Mouse (Mus musculus): ENCODE results near the gene Lpp. TPM values are rescaled to one million over a fixed set of nuclear protein-coding genes. Genes with fewer than 3 reads are reported as not detected.

Gene Lpp
- polyA plus RNA-seq, 1 experiment from 2014 or later = 11.9 TPM

DNA sequence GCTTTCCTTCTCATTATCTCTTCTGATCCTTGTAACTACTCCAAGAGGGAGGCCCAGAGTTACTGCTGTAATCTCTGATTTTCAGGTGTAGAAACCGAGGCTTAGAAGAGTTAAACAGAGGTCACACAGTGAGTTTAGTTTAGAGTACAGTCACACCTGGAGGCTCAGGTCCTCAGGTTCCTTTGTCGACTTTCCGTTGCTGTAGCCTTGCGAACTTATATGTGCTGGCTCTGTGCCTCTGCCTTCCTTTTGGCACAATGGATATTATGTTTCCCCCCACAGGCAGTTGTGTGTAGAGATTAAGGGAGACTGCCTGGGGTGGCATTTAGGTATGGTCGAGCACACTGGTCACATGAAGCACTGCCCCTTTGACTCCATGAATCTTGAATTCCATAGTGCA is 50.2 kb downstream of the Lpp start:
- Histone ChIP-seq H3K36me3 (no peaks in the 10 kb centered on the region), H3K4me2 (no peak overlapping the region), H3K9me3 (no peaks in the 10 kb centered on the region), H3K4me1 (replicated peaks) (peaks cover 20% of the 10 kb centered on the region), H3K27ac (no peak overlapping the region), H3K4me3 (no peak overlapping the region), H3K9ac (no peak overlapping the region), H3K27me3 (no peaks in the 10 kb centered on the region)
- 65% methylated on average over 5 of the region's 5 CpGs for WGBS
- ATAC-seq (ENCODE audit: low FRiP score) = no peak

- H3K27me3 ChIP-seq = no peaks in the 10 kb centered on the region
- no peak for ATAC-seq (ENCODE audit: low FRiP score)
- H3K36me3 ChIP-seq = no peaks in the 10 kb centered on the region
- 80% methylated on average over 4 of the region's 4 CpGs for WGBS
- no peak overlapping the region for H3K4me3 ChIP-seq
- H3K9ac ChIP-seq = no peak overlapping the region
- no peaks in the 10 kb centered on the region for H3K9me3 ChIP-seq
- H3K4me2 ChIP-seq = no peak overlapping the region
- no peak overlapping the region; the same call in 1 of the 2 replicates for H3K27ac ChIP-seq
- H3K4me1 ChIP-seq (replicated peaks) = peaks cover 25% of the 10 kb centered on the region
Observed at GRCm38 (mm10) chr16:24444818-24445217, 51.5 kb downstream of the Lpp start.

DNA sequence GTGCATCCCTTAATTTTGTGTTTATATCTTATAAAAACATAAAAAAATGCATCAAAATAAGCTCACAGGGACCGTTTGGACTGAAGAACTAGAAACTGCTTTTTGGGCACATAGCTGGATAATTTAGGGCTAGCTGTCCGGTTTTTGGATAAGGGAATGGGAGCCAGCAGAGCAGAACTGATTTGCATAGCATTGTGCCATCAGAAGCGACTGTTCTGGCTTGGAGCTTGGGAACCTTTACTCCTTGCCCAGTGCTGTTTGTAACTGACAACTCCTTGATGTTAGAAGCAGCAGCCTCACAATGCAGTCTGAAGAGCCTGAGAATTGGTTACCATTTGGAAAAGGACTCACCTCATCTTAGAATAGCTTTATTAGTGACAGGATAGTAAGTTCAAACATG is 52.2 kb downstream of the Lpp start:
- WGBS = 60% methylated on average over 3 of the region's 3 CpGs

DNA sequence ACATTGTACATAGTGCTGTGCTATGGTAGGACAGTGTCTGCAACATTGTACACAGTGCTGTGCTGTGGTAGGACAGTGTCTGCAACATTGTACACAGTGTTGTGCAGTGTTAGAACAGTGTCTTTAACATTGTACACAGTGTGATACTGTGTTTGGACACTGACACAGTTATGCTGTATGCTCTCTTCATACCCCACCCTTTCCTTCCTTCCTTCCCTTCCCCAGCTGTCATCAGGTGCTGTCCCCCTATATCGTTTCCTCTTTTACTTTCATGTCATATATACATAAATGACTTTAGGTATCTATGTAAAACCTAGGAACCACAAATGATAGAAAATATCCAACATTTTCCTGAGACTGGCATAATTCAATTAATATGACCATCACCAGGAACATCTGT is 53.1 kb downstream of the Lpp start:
- Histone ChIP-seq H3K27ac (no peak overlapping the region), H3K4me2 (no peak overlapping the region), H3K9ac (no peak overlapping the region), H3K4me1 (replicated peaks) (peaks cover 25% of the 10 kb centered on the region), H3K9me3 (no peaks in the 10 kb centered on the region), H3K27me3 (no peaks in the 10 kb centered on the region), H3K4me3 (no peak overlapping the region), H3K36me3 (no peaks in the 10 kb centered on the region)
- WGBS = 81% methylated on average over 1 of the region's 1 CpGs
- ATAC-seq (ENCODE audit: low FRiP score) = no peak

More for the DNA sequence above, 52.2 kb downstream of the Lpp start:
- H3K36me3 ChIP-seq = no peaks in the 10 kb centered on the region
- no peak overlapping the region for H3K4me3 ChIP-seq
- no peak overlapping the region for H3K4me2 ChIP-seq
- no peaks in the 10 kb centered on the region for H3K9me3 ChIP-seq
- peaks cover 27% of the 10 kb centered on the region for H3K4me1 ChIP-seq (replicated peaks)
- no peak overlapping the region; the same call in 1 of the 2 replicates for H3K27ac ChIP-seq
- H3K9ac ChIP-seq = no peak overlapping the region
- H3K27me3 ChIP-seq = no peaks in the 10 kb centered on the region
- ATAC-seq (ENCODE audit: low FRiP score) = no peak

DNA sequence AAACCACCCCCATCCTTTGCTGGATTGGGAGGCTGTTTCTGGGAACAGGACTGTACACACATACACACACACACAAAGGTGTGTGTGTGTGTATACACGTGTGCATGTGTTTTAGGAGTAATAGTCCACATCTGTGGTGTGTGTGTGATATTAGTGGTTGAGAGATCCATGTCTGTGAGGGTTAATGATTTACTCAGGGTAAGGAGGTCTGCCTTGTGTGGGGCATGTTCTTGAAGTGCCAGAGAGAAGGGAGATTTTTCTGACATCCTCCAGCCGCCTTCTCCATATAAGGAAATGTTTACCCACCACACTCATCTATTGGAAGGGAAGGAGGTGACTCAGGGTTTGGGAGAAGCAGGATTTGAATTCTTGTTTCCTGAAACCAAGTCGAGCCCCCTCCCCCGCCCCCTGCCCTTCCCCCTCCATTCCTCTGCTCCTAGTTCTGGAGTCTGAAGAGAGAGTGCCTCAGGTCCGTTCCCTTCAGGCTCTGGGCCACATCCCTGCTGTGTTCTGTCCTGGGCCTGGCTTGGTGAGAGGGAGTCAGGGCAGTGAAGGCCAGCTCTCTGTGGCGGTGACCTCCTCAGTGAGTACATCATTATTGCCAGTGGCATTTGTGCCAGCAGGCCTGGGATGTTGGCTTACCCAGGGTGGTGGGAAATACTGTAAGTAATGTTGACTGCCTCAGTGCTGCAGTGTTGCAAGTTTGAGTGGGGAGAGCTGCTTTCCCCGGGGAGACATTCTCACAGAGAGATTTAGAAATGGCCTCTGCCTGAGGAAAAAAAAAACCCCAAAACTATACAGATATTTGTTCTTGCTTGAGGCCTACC is 54.6 kb downstream of the Lpp start:
- Histone ChIP-seq H3K27ac (no peak overlapping the region), H3K4me1 (replicated peaks) (peaks cover 16% of the 10 kb centered on the region)
- WGBS = 53% methylated on average over 7 of the region's 7 CpGs

DNA sequence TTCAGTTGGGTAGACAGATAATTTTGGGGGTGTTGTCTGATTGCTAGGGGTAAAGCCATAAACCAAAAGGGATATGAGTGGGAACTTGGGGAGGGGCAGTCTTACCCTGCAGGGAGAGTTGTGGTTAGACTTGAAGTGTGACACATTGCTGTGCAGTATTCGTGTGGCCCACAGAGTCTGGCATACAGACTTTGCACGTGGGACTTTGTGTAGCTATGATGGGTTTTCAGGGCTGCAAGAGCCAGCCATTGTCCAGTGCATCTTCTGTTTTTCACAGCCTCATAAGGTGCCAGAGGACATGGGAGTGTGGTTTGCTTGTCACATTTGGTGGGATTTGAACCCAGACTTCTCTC is 55.2 kb downstream of the Lpp start:
- no peak overlapping the region for H3K9ac ChIP-seq
- no peak for ATAC-seq (ENCODE audit: low FRiP score)
- 59% methylated on average over 2 of the region's 2 CpGs for WGBS
- no peaks in the 10 kb centered on the region for H3K9me3 ChIP-seq
- no peaks in the 10 kb centered on the region for H3K27me3 ChIP-seq
- H3K4me2 ChIP-seq = no peak overlapping the region
- H3K36me3 ChIP-seq = no peaks in the 10 kb centered on the region
- no peak overlapping the region for H3K4me3 ChIP-seq
- H3K4me1 ChIP-seq (replicated peaks) = peaks cover 10% of the 10 kb centered on the region
- no peak overlapping the region for H3K27ac ChIP-seq

More for the DNA sequence above, 54.6 kb downstream of the Lpp start:
- Histone ChIP-seq H3K4me3 (no peak overlapping the region), H3K4me2 (no peak overlapping the region), H3K9me3 (no peaks in the 10 kb centered on the region), H3K9ac (no peak overlapping the region), H3K36me3 (no peaks in the 10 kb centered on the region), H3K27me3 (no peaks in the 10 kb centered on the region)
- ATAC-seq (ENCODE audit: low FRiP score) = no peak

DNA sequence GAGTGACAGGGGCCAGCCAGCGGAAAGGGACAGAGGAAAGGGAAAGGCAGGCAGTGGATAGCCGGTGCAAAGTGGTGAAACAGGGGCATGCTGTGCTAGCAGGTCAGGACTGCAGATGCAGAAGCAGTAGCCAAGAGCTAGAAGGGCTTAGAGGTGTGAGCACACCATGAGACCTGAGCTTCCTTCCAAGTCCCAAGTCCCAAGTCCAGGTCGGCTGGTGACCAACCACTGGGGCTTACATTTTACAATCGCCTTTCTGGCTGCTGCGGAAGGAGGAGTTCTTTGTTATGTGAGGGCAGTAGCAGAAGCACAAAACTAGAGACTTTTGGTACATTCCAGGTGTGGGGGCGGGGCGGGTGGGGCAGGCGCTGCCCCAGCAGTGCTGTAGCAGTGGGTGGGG is 56.5 kb downstream of the Lpp start:
- no peak for ATAC-seq (ENCODE audit: low FRiP score)
- no peak overlapping the region for H3K9ac ChIP-seq
- H3K4me2 ChIP-seq = no peak overlapping the region

GRCm38 (mm10) chr16:24450256-24450655 is 56.9 kb downstream of the Lpp start:
- 64% methylated on average over 5 of the region's 5 CpGs for WGBS
- Histone ChIP-seq H3K9ac (no peak overlapping the region), H3K27ac (no peak overlapping the region), H3K4me1 (replicated peaks) (peaks cover 14% of the 10 kb centered on the region), H3K9me3 (no peaks in the 10 kb centered on the region), H3K27me3 (no peaks in the 10 kb centered on the region), H3K4me2 (no peak overlapping the region), H3K4me3 (no peak overlapping the region), H3K36me3 (no peaks in the 10 kb centered on the region)
- no peak for ATAC-seq (ENCODE audit: low FRiP score)

More for the DNA sequence above, 56.5 kb downstream of the Lpp start:
- Histone ChIP-seq H3K27ac (no peak overlapping the region), H3K9me3 (no peaks in the 10 kb centered on the region), H3K4me1 (replicated peaks) (peaks cover 12% of the 10 kb centered on the region), H3K36me3 (no peaks in the 10 kb centered on the region), H3K27me3 (no peaks in the 10 kb centered on the region), H3K4me3 (no peak overlapping the region)
- WGBS = 12% methylated on average over 8 of the region's 8 CpGs

DNA sequence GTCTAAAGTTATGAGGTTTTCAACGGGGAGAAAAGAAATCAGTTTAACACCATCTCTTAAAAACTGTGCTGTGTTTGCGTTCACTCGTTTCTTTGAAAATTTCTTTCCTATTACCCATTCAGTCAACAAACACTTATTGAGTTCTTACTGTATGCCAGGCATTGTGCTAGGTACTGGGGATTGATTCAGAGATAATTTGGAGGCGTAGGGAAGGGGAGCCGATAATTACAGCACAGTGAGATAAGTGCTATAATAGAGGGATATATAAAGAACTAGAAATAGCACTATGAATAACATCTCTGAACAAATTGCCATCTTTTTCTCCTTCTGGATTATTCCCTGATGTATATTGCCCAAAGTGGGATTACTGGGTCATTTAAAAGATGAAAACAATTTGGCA is 57.8 kb downstream of the Lpp start:
- H3K36me3 ChIP-seq = no peaks in the 10 kb centered on the region
- no peak overlapping the region for H3K9ac ChIP-seq
- 86% methylated on average over 5 of the region's 5 CpGs for WGBS
- no peak overlapping the region for H3K4me3 ChIP-seq
- no peaks in the 10 kb centered on the region for H3K27me3 ChIP-seq
- H3K27ac ChIP-seq = no peak overlapping the region
- peaks cover 14% of the 10 kb centered on the region for H3K4me1 ChIP-seq (replicated peaks)
- H3K9me3 ChIP-seq = no peaks in the 10 kb centered on the region
- no peak overlapping the region for H3K4me2 ChIP-seq
- ATAC-seq (ENCODE audit: low FRiP score) = no peak

GRCm38 (mm10) chr16:24453536-24453935 is 60.2 kb downstream of the Lpp start:
- ATAC-seq (ENCODE audit: low FRiP score) = no peak
- 86% methylated on average over 4 of the region's 4 CpGs for WGBS
- no peak overlapping the region for H3K4me3 ChIP-seq
- no peak overlapping the region for H3K9ac ChIP-seq
- H3K4me2 ChIP-seq = no peak overlapping the region
- peaks cover 14% of the 10 kb centered on the region for H3K4me1 ChIP-seq (replicated peaks)
- no peaks in the 10 kb centered on the region for H3K36me3 ChIP-seq
- H3K9me3 ChIP-seq = no peaks in the 10 kb centered on the region
- H3K27ac ChIP-seq = no peak overlapping the region
- no peaks in the 10 kb centered on the region for H3K27me3 ChIP-seq

- 43% methylated on average over 4 of the region's 4 CpGs for WGBS
- Histone ChIP-seq H3K36me3 (no peaks in the 10 kb centered on the region), H3K27ac (no peak overlapping the region), H3K4me1 (replicated peaks) (peaks cover 12% of the 10 kb centered on the region), H3K27me3 (no peaks in the 10 kb centered on the region), H3K4me3 (no peak overlapping the region), H3K9ac (no peak overlapping the region), H3K4me2 (no peak overlapping the region), H3K9me3 (no peaks in the 10 kb centered on the region)
- no peak for ATAC-seq (ENCODE audit: low FRiP score)
Observed at GRCm38 (mm10) chr16:24454493-24454892, 61.2 kb downstream of the Lpp start.

DNA sequence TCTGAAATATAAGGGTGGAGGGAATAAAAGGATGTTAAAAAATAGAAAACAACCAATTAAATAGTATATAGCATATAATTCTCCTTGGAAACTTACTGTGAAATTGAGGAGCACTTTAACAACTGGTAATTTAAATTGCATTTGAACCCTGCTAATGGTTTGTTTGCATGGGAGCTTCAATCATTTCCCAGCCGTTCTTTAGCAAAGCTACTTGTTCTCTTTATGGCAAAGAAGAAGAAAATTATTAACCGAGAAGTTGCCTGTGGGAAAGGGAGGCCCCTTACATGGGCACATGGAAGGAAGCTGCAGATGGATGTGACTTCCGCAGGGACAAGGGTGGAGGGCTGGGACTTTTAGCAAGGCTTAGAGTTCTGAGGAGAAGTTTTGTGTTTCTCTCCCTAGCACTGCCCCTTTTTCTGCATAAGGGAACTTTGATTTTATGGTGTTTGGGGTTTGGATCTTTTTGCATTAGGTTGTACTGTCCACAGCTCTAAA is 62.1 kb downstream of the Lpp start:
- H3K27ac ChIP-seq = no peak overlapping the region
- no peaks in the 10 kb centered on the region for H3K36me3 ChIP-seq
- H3K9ac ChIP-seq = no peak overlapping the region
- H3K27me3 ChIP-seq = no peaks in the 10 kb centered on the region
- H3K4me2 ChIP-seq = no peak overlapping the region
- no peaks in the 10 kb centered on the region for H3K9me3 ChIP-seq
- ATAC-seq (ENCODE audit: low FRiP score) = no peak
- H3K4me1 ChIP-seq (replicated peaks) = peaks cover 6% of the 10 kb centered on the region; the same call in 1 of the 2 replicates
- no peak overlapping the region for H3K4me3 ChIP-seq
- 64% methylated on average over 3 of the region's 3 CpGs for WGBS

GRCm38 (mm10) chr16:24463842-24464241 is 70.5 kb downstream of the Lpp start:
- H3K9ac ChIP-seq = no peak overlapping the region
- no peaks in the 10 kb centered on the region for H3K9me3 ChIP-seq
- H3K4me1 ChIP-seq (replicated peaks) = no peaks in the 10 kb centered on the region
- 95% methylated on average over 2 of the region's 2 CpGs for WGBS
- H3K36me3 ChIP-seq = no peaks in the 10 kb centered on the region
- H3K27ac ChIP-seq = no peak overlapping the region
- ATAC-seq (ENCODE audit: low FRiP score) = no peak
- H3K4me2 ChIP-seq = no peak overlapping the region
- no peak overlapping the region for H3K4me3 ChIP-seq
- no peaks in the 10 kb centered on the region for H3K27me3 ChIP-seq
